Mouse (Mus musculus) kidney, postnatal 14 days (tissue): Measurements from ENCODE around the gene Gm28048.

Experiments
- DNase-seq: peaks from one replicate; pipeline ENCODE4 v3.0.0; 2022; ENCODE audit warnings: mixed read lengths

Gene Gm28048

GRCm38 (mm10) chr11:22938983-22939382 lies 42.9 kb downstream of the Gm28048 start:
- DNase-seq = no peak

GRCm38 (mm10) chr11:22937716-22938316 lies 44.1 kb downstream of the Gm28048 start:
- no peak for DNase-seq

- DNase-seq = no peak
Measured at GRCm38 (mm10) chr11:22936446-22937125, 45.3 kb downstream of the Gm28048 start.

- no peak for DNase-seq
Measured at GRCm38 (mm10) chr11:22932167-22932566, 49.7 kb downstream of the Gm28048 start.

- no peak for DNase-seq
Measured at GRCm38 (mm10) chr11:22931320-22931905, 50.5 kb downstream of the Gm28048 start.

- no peak for DNase-seq
Measured at GRCm38 (mm10) chr11:22930129-22930528, 51.8 kb downstream of the Gm28048 start.

GRCm38 (mm10) chr11:22928586-22929169 lies 53.2 kb downstream of the Gm28048 start:
- DNase-seq = peak; percentile 10

GRCm38 (mm10) chr11:22923606-22924005 lies 58.3 kb downstream of the Gm28048 start:
- no peak for DNase-seq

- DNase-seq = peak; percentile 5
Measured at GRCm38 (mm10) chr11:22922546-22922945, 59.3 kb downstream of the Gm28048 start.

- no peak for DNase-seq
Measured at GRCm38 (mm10) chr11:22919336-22919735, 62.6 kb downstream of the Gm28048 start.

GRCm38 (mm10) chr11:22917786-22918185 lies 64.1 kb downstream of the Gm28048 start:
- no peak for DNase-seq

GRCm38 (mm10) chr11:22913744-22914143 lies 68.1 kb downstream of the Gm28048 start:
- no peak for DNase-seq

GRCm38 (mm10) chr11:22911831-22912230 lies 70.1 kb downstream of the Gm28048 start:
- no peak for DNase-seq

- DNase-seq = no peak
Measured at GRCm38 (mm10) chr11:22906453-22906865, 75.4 kb downstream of the Gm28048 start.

GRCm38 (mm10) chr11:22902923-22903322 lies 79.0 kb downstream of the Gm28048 start:
- no peak for DNase-seq

- DNase-seq = no peak
Measured at GRCm38 (mm10) chr11:22900041-22900440, 81.8 kb downstream of the Gm28048 start.

- DNase-seq = no peak
Measured at GRCm38 (mm10) chr11:22897642-22898041, 84.2 kb downstream of the Gm28048 start.

GRCm38 (mm10) chr11:22897127-22897526 lies 84.8 kb downstream of the Gm28048 start:
- no peak for DNase-seq

GRCm38 (mm10) chr11:22893075-22893474 lies 88.8 kb downstream of the Gm28048 start:
- no peak for DNase-seq

GRCm38 (mm10) chr11:22892466-22892865 lies 89.4 kb downstream of the Gm28048 start:
- no peak for DNase-seq

- no peak for DNase-seq
Measured at GRCm38 (mm10) chr11:22891876-22892275, 90.0 kb downstream of the Gm28048 start.

GRCm38 (mm10) chr11:22891242-22891641 lies 90.6 kb downstream of the Gm28048 start:
- no peak for DNase-seq

- DNase-seq = no peak
Measured at GRCm38 (mm10) chr11:22889224-22889623, 92.7 kb downstream of the Gm28048 start.

- DNase-seq = peak; percentile 25
Measured at GRCm38 (mm10) chr11:22886991-22887390, 94.9 kb downstream of the Gm28048 start.
